Mouse (Mus musculus): ENCODE results near the gene 9930021J03Rik. TPM values are rescaled to one million over a fixed set of nuclear protein-coding genes. Genes with fewer than 3 reads are reported as not detected.

9930021J03Rik gene
- polyA plus RNA-seq, 1 experiment = 3.1 TPM

DNA sequence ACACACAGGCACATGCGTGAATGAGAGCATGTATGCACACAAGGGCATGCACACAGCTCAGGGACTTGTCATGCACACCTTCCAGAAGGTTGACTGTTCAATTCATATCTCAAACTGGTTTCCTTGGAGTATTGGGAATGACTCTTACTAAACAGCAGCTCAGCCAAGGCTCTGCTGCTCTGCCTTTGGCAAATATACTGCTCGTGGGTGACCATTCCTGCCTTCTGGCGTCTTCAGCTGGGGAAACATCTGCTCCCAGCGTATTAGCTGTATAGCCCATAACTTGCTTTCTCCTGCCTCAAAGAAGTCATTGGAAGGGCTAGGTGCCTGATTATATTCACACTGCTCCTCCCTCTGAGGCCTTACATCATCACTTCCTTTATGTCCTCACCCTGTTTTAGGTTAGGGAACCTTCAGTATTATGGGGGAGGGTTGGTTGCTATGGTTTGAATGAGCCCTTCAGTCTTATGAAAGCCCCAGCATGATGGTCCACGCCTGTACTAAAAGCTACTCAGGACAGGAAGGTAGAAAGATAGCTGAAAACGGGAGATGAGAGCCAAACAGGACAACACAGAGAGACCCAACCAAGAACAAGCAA is 127.5 kb downstream of the 9930021J03Rik start:
- H3K27ac ChIP-seq (ENCODE audit: insufficient read depth, low read length) = no peak overlapping the region
- 86% methylated on average over 6 of the region's 6 CpGs for WGBS

DNA sequence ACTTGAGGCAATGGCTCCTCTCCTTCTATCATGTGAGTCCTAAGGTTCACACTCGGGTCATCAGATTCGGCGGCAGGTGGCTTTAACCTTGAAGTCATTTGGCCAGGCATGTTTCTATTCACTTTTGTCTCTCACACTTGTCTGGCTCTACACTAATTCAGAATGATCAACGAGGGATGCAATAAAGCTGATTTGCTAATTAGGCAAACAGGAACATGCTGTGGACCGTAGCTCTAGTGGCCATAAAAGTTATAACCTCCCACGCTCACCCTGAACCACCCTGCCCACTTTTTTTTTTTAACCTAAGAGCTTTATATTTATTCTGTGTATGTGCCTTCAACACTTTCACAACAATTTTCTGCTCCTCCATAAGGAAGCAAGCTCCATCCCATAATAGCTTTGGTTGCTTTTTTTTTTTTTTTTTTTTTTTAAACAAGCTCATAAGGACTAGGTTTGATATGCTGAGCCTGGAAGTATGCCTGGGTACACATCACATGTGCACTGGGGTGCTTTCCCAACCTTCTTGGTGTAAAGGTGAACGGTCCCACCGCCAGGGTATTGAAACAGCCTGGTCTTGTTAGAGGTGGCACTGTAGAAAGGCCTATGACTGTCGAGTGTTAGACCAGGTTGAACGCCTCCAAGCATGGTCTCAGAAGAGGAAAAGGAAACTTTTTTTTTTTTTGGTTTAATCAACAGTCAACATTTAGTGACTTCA is 129.2 kb downstream of the 9930021J03Rik start:
- Histone ChIP-seq H3K4me1 (ENCODE audit: control insufficient read depth, insufficient read depth, insufficient read length) (no peaks in the 10 kb centered on the region; the same call in 1 of the 2 replicates), H3K4me3 (ENCODE audit: extremely low read depth, insufficient read depth, insufficient read length) (no peak overlapping the region), H3K36me3 (ENCODE audit: control insufficient read depth, insufficient read depth, low read length) (no peaks in the 10 kb centered on the region), H3K27ac (ENCODE audit: insufficient read depth, low read length) (no peak overlapping the region), H3K27me3 (ENCODE audit: control insufficient read depth, insufficient read depth, low read length) (no peaks in the 10 kb centered on the region)
- DNase-seq (ENCODE audit: low read depth in 1 of 2, low spot score in 2 of 2) = peak in 1 of 2 experiments; percentile 9
- WGBS = 75% methylated on average over 10 of the region's 10 CpGs
- TF ChIP-seq POLR2A (IDR thresholded peaks at IDR 0.05; ENCODE audit: low read depth, low read length) = no peak
- no peak for TF ChIP-seq CTCF (IDR thresholded peaks at IDR 0.05; ENCODE audit: extremely low read depth, insufficient read depth, insufficient read length, insufficient replicate concordance)

More for the DNA sequence above, 127.5 kb downstream of the 9930021J03Rik start:
- no peak for DNase-seq (ENCODE audit: low read depth in 1 of 2, low spot score in 2 of 2)
- Histone ChIP-seq H3K36me3 (ENCODE audit: control insufficient read depth, insufficient read depth, low read length) (no peaks in the 10 kb centered on the region), H3K27me3 (ENCODE audit: control insufficient read depth, insufficient read depth, low read length) (no peaks in the 10 kb centered on the region), H3K4me3 (ENCODE audit: extremely low read depth, insufficient read depth, insufficient read length) (no peak overlapping the region), H3K4me1 (ENCODE audit: control insufficient read depth, insufficient read depth, insufficient read length) (no peaks in the 10 kb centered on the region; the same call in 1 of the 2 replicates)
- TF ChIP-seq POLR2A (IDR thresholded peaks at IDR 0.05; ENCODE audit: low read depth, low read length) = no peak
- no peak for TF ChIP-seq CTCF (IDR thresholded peaks at IDR 0.05; ENCODE audit: extremely low read depth, insufficient read depth, insufficient read length, insufficient replicate concordance)

DNA sequence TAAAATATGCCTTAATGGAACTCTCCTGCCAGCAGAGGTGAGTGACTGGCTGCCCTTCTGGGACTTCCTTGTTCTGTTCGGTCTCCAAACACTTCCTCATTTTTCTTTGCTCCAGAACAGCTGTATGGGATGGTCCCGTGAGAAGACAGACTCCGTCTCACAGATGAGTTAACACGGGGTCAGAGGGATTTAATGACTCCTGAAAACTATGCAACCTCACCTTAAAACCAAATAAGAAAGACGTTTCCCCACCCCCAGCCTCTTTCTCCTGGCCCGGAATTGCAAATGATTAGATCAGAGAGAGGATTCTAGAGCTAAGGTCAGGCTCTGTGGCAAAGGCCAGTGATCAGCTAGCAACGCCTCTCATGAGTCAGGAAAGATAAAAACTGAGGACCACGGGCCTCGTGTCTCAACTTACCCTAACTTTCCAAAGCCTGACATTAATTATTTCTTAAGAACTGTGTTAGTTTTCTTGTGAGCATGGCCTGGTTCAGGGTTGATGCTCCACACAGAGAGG is 130.2 kb downstream of the 9930021J03Rik start:
- WGBS = 42% methylated on average over 9 of the region's 9 CpGs
- Histone ChIP-seq H3K4me3 (ENCODE audit: extremely low read depth, insufficient read depth, insufficient read length) (no peak overlapping the region), H3K27ac (ENCODE audit: insufficient read depth, low read length) (no peak overlapping the region), H3K27me3 (ENCODE audit: control insufficient read depth, insufficient read depth, low read length) (no peaks in the 10 kb centered on the region), H3K4me1 (ENCODE audit: control insufficient read depth, insufficient read depth, insufficient read length) (no peaks in the 10 kb centered on the region; the same call in 1 of the 2 replicates), H3K36me3 (ENCODE audit: control insufficient read depth, insufficient read depth, low read length) (no peaks in the 10 kb centered on the region)
- no peak for DNase-seq (ENCODE audit: low read depth in 1 of 2, low spot score in 2 of 2)
- TF ChIP-seq POLR2A (IDR thresholded peaks at IDR 0.05; ENCODE audit: low read depth, low read length) = no peak
- TF ChIP-seq CTCF (IDR thresholded peaks at IDR 0.05; ENCODE audit: extremely low read depth, insufficient read depth, insufficient read length, insufficient replicate concordance) = no peak

DNA sequence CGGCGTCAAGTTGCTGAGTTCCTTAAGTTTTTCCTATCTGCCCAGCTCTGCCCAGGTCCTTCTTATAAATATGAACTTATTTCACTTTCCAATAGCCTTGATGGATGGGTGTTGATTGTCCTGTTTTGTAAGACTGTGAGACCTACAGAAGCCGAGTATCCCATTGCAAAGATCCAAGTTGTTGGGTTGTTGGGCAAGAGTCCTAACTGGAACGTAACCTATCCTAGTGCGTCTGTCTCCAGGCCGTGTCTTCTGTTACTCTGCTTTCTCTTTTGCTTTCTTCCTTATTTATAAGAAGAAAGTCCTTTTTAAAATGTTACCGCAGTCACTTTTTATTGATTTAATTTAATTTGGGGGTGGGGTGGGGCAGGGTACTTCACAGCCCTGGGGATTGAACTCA is 130.8 kb downstream of the 9930021J03Rik start:
- no peak for DNase-seq (ENCODE audit: low read depth in 1 of 2, low spot score in 2 of 2)
- WGBS = 87% methylated on average over 7 of the region's 7 CpGs
- H3K4me1 ChIP-seq (ENCODE audit: control insufficient read depth, insufficient read depth, insufficient read length) = no peaks in the 10 kb centered on the region
- TF ChIP-seq POLR2A (IDR thresholded peaks at IDR 0.05; ENCODE audit: low read depth, low read length) (no peak), CTCF (IDR thresholded peaks at IDR 0.05; ENCODE audit: extremely low read depth, insufficient read depth, insufficient read length, insufficient replicate concordance) (no peak)
- no peaks in the 10 kb centered on the region for H3K27me3 ChIP-seq (ENCODE audit: control insufficient read depth, insufficient read depth, low read length)
- H3K36me3 ChIP-seq (ENCODE audit: control insufficient read depth, insufficient read depth, low read length) = no peaks in the 10 kb centered on the region
- no peak overlapping the region for H3K4me3 ChIP-seq (ENCODE audit: extremely low read depth, insufficient read depth, insufficient read length)
- no peak overlapping the region for H3K27ac ChIP-seq (ENCODE audit: insufficient read depth, low read length)

DNA sequence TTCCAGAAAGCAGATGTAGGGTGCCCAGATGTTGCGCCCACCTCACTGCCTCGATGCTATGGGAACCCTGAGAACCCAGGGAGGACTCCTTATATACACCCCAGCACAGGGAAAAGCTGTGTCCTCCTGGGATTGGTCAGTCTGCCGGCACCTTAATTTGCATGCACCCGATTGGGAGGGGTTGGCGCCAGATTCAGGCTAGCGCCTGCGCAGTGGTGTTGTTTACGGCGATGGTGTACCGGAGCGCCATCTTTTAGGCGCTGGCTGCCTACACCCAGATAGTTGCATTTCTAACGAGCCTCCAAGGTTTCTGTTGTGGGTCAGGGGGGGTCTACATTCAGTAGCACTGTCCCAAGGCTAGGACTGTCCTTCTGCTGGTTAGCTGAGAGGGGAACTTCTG is 133.1 kb downstream of the 9930021J03Rik start:
- H3K27me3 ChIP-seq (ENCODE audit: control insufficient read depth, insufficient read depth, low read length) = no peaks in the 10 kb centered on the region
- no peaks in the 10 kb centered on the region for H3K36me3 ChIP-seq (ENCODE audit: control insufficient read depth, insufficient read depth, low read length)
- H3K4me3 ChIP-seq (ENCODE audit: extremely low read depth, insufficient read depth, insufficient read length) = no peak overlapping the region
- H3K27ac ChIP-seq (ENCODE audit: insufficient read depth, low read length) = no peak overlapping the region
- H3K4me1 ChIP-seq (ENCODE audit: control insufficient read depth, insufficient read depth, insufficient read length) = no peaks in the 10 kb centered on the region
- TF ChIP-seq CTCF (IDR thresholded peaks at IDR 0.05; ENCODE audit: extremely low read depth, insufficient read depth, insufficient read length, insufficient replicate concordance) = no peak
- no peak for TF ChIP-seq POLR2A (IDR thresholded peaks at IDR 0.05; ENCODE audit: low read depth, low read length)
- no peak for DNase-seq (ENCODE audit: low read depth in 1 of 2, low spot score in 2 of 2)
- WGBS = 92% methylated on average over 13 of the region's 13 CpGs

DNA sequence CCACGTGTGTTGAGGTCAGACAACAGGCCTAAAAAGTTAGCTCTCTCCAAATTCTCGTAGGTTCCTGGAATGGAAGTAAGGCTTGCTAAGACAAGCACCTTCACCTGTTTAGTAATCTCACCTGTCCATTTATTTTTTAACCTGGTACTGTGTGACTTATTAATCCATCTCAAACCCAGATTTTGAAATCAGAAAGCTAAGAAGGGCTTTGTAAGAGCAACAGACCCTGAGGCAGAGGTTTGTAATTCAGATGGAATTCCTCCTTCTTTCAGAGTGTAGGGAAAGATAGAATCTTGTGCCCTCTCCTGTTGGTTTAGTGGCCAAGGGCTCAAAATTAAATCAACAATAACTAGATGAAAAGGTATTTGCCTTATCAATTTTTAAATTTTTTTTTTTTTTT is 134.6 kb downstream of the 9930021J03Rik start:
- DNase-seq (ENCODE audit: low read depth in 1 of 2, low spot score in 2 of 2) = no peak

More for the DNA sequence above, 134.6 kb downstream of the 9930021J03Rik start:
- WGBS = 85% methylated on average over 2 of the region's 2 CpGs
- Histone ChIP-seq H3K4me1 (ENCODE audit: control insufficient read depth, insufficient read depth, insufficient read length) (no peaks in the 10 kb centered on the region), H3K27ac (ENCODE audit: insufficient read depth, low read length) (no peak overlapping the region), H3K4me3 (ENCODE audit: extremely low read depth, insufficient read depth, insufficient read length) (no peak overlapping the region), H3K36me3 (ENCODE audit: control insufficient read depth, insufficient read depth, low read length) (no peaks in the 10 kb centered on the region), H3K27me3 (ENCODE audit: control insufficient read depth, insufficient read depth, low read length) (no peaks in the 10 kb centered on the region)
- TF ChIP-seq CTCF (IDR thresholded peaks at IDR 0.05; ENCODE audit: extremely low read depth, insufficient read depth, insufficient read length, insufficient replicate concordance) (no peak), POLR2A (IDR thresholded peaks at IDR 0.05; ENCODE audit: low read depth, low read length) (no peak)

Data from spleen, adult 2 months (tissue).